Mouse (Mus musculus) heart, adult 9 months (tissue): ENCODE data around the gene Il2rg.

Source experiments
- DNase-seq, 2 experiments: peaks; one replicate each; pipeline ENCODE4 v3.0.0; 2022; ENCODE audit warnings: low spot score in 2 of 2

The Il2rg gene

DNA sequence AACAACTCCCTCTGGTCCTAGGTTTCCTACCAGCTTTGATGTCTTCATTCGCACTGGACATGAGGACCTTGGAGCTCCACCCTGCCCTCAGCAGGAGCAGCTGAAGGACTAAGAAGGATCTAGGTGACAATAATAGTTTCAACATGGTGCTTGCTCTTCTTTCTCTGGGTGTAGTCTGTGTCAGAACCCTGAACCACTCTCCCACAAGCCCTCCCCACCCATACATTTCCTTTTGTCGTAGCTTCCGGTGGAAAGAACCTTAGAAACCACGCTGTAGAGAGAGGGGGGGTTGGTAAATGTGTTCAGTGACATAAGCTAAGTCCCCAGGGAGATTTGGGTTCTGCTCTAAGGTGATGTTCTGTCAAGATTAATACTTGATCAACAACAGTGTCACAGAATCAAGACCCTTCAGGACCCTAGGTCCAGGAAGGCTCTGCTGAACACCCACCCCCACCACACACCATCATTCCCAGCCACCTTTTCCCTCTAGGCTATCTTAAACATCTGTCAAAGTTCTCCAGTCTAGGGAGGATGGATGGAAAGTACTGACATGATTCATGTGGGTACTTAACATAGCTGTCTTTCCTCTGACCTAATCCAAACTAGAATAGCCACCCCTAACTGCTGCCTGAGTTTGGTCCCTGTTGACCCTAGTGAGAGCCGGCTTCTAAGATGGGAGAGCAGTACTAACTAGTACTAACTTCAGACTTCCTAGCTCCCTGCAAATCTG is at the start of gene Il2rg:
TSS of gene Il2rg (minus strand) at position 231 of the 730 bp plus-strand sequence.
- peak in 1 of 2 experiments; percentile 37 for DNase-seq

DNA sequence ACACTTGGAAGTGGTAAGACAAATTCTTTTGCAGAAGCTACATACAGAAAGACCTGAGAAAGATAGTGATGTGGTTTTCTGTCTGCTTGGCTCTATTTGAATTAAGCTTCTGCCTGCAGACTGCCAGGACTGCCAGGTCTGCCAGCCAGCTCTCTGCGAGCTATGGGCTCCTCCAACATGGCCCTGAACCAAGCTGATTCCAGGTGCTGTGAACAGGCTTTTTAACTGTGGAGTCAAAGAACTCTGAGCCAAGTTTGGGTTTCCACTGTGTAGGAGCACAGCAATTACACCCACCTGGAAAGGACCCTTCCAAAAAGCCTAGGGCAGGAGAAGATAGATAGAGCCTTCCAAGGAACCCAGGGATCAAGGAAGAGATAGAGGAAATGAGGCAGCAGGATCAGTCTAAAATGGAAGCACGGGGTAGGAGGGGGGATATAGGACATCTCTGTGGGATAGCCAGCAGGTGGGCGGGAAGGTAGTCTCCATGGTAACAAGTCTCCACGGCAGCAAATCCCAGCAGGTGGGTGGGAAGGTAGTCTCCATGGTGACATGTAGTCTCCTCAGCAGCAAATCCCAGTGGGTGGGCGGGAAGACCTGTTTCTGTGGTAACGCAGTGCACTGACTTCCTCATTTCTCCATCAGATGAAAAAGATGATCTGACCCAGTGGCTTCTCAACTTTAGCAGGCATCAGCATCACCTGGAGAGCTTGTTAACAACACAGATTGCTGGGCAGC is 45.7 kb upstream of the Il2rg start:
- DNase-seq = no peak

DNA sequence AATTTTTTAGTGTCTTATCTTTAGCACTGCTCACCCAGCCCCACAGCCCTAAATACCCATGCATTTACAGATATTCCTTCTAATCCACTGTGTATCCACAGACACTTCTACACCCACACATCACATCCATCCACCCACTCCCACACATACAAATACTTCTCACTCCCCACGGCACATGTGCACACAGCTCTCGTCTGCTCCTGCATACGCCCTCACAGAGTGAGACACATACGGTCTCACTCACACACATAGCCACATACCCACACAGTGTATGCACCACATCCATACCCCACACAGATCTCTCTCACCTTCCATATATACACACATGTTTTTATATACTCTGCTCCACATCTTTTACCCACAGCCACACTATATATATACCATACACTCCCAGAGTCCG is 41.2 kb upstream of the Il2rg start:
- no peak for DNase-seq

DNA sequence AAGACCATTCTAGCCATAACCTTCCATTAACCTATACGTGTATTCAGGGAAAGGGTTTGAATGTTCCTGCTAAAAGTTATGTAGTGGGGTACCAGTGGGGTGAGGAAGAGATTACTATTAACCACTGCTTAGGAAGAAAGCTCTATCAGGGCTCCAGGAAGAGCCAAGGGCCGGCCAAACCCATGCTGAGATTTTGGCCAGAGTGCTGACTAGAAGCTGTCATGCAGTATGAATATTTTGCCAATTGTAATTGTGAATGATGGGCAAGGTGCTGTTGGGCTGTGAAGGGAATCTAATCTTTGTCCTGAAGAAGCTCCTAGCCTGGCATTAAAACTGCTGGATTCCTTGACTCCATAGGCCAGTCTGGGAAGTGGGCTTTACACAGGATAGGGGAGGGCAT is 36.6 kb upstream of the Il2rg start:
- DNase-seq = no peak

DNA sequence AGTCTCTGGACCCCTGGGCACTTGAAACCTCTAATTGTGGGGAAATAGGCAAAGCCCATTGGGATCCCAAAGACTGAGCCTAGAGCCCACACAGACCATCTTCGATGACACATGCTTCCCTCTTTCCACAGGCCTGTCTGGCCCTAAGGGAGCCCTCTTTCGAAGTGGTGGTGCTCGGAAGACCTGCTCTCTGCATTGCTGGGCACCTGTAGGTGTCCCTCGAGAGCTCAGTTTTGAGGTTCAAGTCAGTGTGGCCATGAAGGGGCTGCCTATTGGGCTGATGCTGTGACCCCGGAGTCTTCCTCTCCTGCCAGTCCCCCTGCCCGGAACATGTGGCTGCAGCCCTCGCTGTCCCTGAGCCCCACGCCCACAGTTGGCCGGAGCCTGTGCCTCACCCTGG is 33.6 kb upstream of the Il2rg start:
- DNase-seq = no peak

DNA sequence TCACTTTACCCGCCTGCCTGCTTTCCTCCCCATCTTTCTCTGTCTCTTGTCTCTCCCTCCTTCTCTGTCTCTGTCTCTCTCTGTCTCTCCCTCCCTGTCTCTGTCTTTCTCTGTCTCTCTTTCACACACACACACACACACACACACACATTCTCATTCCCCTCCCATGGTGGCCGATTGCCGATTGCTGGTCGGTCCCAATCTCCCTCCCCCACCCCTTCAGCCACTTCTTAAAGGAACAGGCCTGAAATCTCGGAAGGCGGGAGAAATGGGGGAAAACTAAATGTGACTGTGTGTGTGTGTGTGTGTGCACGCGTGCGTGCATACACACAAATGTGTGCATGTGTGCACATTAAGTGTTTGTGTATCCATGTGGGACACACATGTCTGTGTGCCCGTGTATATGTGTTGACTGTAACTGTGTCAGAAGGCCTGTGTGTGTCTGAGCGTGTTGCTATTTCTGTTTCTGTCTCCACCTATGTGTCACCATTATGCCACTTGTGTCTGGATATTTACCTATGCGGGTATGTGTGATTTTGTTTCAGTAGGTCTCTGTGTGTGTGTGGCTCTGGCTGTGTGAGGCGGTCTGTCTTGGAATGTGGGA is 32.5 kb upstream of the Il2rg start:
- DNase-seq = no peak

DNA sequence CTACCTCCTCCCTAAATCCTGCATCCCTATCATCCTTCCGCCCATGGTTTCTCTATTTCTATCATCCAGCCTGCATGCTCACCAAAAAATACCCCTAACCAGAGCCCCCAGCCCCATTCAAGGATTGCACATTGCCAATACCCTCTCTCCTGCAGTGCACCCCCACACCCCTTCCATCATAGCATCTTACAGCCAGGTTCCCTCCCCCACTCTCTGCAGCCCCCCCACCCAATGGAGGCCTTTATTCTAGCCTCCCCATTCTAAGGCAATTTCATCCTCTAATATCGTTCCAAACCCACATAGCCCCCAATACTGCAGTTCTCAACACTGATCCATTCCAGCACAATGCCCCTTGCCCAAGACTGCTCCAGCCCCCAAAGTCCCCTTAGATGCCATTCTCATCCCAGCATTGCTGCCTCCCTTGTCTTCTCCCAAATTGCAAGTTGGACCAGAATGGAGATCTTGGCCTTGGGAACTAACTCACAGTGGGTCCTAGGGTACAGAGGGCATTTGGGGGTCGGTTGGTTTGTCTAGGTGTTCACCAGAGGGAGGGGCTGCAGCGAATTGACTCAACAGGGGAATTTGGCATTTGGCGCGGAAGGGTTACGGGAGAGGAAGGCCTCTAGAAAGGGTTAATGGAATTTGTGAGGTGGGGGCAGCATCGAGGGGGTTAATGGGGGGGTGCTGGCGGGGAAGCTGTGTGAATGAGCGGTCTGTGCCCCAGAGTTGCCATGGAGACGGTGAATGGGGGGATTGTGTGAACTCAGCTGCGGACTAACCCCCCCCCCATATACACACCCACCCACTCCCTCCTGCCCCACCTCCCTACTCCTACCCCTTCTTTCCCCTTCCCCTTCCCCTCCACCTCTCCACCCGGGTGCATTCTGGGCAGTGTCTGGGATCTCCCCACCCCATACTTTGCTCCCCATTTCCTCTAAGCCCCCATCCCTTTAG is 31.7 kb upstream of the Il2rg start:
- DNase-seq = no peak

DNA sequence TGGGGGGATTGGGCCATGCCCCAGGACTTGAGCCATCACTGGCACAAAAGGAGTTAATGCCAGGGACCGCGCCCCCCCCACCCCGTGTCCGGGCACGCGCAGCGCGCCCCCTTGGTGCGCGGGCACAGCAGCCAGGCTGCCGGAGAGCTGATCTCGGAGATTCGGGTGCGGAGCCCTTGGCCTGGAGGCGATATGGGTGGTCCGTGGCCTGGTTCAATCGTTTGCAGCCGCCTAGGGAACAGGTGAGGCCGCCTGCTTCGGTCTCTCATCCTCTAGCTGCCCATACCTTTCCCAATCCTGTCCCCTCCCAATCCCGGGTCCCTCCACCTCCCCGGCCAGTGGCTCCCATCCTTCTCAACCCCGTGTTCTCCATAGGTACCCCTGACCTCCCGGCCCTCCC is 31.0 kb upstream of the Il2rg start, which contains the start of gene Nlgn3:
TSS of gene Nlgn3 (plus strand) at position 114 of the 400 bp plus-strand sequence.
- DNase-seq = no peak

DNA sequence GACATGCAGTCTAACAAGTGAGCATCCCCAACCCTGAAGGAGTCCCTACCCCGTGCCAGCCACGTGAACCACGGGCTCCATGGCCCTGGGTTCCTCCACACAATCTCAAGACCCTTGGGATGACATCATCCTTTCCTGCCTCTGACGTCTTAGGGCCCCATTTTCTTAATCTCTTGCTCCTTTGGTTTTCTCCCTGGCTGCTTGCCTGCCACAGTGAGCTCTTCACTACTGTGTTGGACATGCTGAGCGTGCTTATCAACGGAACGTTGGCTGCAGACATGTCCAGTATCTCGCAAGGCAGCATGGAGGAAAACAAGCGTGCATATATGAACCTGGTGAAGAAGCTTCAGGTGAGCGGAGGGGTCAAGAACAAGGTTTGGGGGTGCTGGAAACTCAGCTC is 22.1 kb upstream of the Il2rg start:
- no peak for DNase-seq

DNA sequence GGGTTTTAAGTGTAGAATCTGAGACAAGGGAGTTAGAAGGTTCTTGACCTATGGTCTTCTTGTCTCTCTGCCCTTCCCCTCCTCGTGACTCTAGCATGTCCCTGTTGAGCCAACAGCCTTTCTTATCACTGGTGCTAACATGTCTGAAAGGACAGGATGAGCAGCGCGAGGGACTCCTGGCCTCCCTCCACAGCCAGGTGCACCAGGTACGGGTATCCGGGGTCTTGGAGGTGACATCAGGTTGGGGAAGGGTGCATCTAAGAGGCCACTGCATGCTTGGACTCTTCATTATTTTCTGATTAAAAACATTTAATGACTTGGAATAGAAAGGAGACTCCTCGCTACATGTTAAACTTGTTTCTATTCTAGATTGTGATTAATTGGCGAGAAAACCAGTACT is 21.0 kb upstream of the Il2rg start:
- no peak for DNase-seq

DNA sequence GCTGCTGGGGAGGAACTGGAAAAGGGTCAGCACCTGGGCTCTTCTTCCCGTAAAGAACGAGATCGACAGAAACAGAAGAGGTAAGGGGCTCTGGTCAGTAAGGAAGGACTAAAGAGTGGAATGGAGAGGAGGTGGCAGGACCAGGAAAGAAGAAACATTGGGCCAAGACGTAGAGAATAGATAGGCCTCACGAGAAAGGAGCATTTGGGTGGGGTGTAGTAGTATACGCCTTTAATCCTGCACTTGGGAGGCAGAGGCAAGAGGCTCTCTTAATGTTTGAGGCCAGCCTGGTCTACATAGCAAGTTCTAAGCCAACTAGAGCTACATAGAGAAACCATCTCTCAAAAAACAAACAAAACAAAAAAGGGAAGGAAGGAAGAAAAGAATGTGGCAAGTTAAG is 20.4 kb upstream of the Il2rg start:
- DNase-seq = no peak

DNA sequence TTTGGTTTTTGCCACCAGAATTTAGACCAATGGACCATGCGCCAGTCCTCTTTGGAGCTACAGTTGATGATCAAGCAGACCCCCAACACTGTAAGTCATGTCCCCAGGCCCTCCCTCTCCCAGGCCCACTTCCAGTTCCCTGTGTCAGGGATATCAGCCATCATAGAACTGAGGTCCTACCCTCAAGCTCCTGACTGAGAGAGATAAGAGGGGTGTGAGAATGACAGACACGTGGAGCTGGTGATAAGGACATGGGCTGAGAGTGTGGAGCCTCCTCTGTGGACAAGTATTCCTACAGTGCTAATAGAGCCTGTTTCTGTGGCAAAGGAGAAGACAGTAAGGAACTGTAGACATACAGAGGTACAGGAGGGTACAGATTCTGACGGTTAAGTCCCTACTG is 19.5 kb upstream of the Il2rg start:
- no peak for DNase-seq

DNA sequence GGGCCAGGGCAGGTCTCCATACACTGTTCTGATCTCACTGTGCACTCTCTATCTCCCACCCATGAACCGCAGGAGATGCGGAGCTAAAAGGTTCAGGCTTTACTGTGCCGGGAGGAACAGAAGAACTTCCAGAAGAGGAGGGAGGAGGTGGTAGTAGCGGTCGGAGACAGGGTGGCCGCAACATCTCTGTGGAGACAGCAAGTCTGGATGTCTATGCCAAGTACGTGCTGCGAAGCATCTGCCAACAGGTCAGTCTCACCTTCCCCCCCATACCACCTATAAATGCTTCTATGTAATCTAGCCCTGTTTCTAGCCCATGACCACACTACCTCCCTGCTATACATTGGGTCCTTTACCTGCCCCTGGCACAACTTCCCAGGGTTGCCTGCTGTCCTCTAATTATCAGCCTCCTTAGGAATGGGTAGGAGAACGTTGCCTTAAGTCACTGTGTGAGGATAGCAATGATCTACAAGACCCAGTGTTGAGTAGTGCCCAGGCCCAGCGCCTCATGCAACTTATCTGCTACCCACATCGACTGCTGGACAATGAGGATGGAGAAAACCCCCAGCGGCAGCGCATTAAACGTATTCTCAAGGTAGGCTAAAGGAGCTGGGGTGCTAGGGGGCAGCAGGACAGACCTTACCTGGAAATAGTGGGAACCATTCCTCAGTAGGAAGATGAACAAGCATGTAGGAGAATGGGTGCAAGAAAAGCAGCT is 18.1 kb upstream of the Il2rg start:
- DNase-seq = no peak

DNA sequence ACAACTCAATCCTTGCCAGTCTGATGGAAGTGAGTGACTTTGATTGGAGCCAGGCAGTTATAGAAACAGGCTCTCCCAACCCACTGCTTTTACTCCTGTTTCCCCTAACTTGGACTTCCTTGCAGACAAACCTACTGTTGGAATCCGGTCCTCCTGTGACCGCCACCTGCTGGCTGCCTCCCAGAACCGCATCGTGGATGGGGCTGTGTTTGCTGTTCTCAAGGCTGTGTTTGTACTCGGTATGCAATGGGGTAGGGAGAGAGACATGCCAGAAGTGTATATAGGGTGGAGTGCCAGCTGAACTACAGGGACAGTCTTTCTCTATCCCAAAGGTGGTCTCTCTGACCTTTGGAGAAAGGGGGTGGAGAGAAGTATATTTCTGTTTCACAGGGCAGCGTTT is 17.5 kb upstream of the Il2rg start:
- DNase-seq = peak in 1 of 2 experiments; percentile 17

DNA sequence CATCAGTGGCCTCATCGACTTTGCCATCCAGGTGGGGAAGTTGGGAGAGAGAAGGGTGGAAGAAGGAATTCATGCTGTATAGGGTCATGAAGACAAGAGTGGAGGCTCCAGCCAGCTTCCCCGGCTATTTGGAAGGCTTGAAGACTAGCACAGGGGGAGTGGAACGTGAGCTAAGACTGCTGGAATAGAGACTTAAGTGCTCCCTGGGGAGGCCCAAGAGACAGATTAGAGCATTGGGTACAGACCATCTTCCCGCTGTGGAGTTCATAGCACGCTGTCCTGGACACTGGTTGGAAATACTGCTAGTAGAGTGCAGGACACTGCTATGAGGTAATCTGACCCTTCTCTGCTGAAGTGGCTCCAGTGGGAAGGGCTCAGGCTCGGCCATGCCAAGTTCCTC is 14.8 kb upstream of the Il2rg start:
- DNase-seq = no peak

DNA sequence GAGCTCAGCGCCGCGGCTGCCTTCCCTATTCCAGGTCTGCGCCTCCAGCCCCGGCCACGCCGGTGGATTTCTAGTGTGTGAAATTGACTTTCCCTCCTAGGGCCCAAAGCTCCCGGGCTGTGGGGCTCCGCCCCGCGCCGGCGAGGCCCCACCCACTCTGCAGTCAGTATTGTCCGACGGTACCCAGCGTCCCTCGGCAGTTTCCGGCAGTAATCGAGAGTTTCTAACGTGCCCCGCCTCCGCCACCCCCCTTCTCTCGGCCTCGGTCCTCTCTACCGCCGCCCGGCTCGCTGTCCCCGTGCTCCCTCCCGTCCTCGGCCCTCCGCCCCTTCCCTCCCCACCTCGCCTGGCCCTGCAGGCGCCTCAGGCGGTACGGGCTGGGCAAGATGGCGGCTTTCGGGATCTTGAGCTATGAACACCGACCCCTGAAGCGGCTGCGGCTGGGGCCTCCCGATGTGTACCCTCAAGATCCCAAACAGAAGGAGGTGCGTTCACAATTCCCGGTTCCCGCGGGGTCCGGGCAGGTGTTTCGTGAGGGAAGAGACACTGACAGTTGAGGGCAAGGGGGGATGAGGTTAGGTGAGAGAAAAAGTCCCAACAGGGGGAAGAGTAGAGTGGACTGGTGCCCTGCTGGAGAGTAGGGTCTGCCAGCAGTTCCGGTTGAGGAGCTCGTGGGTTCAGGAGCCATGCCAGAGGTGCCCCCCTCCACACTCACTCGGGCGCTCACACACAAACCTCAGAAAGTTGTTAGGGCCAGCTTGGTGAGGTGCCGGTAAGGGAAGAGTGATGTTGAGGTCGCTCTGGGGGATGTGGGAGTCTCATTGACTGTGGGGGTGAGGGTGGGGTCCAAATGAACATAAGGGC is 6.1 kb upstream of the Il2rg start, which contains the start of gene Med12:
TSS of gene Med12 (plus strand) at position 156 of the 864 bp plus-strand sequence.
- DNase-seq = peak; percentile 90 to 92

DNA sequence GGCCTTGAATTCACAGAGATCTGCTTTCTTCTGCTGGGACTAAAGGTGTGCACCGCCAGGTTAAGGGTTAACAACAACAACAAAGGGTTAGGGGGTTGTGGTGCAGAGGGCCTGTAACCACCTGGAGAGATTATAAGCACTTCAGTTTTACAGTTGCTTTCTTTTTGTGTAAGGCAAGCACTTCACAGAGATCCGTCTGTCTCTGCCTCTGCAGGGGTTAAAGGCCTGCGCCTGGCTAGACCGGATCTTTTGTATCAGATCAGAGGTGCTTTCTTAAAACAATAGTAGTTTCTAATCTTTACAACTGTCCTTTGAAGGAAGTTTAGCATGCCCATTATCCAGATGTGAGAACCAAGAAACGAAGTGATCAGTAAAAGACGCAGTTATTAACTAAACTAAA is 5.4 kb upstream of the Il2rg start:
- DNase-seq = no peak

DNA sequence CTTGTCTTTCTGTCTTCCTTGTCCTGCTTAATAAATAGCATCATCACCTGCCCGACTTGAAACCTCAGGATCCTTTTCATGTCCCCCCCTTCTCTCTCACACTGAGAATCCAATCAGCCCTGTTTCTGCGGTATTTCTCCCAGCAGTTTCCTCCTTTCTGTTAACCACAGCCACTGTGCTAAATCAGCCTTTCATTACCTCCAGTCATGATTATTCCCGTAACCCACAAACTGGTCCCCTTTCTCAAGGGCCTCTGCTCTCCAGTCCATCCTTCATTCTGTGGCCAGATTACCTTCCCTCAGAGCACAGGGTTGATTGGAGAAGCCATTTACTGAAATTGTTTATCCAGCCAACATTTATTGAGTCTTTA is 685 bp upstream of the Il2rg start, which contains the start of gene Gm20489:
TSS of gene Gm20489 (minus strand) at position 269 of the 370 bp plus-strand sequence.
- no peak for DNase-seq

DNA sequence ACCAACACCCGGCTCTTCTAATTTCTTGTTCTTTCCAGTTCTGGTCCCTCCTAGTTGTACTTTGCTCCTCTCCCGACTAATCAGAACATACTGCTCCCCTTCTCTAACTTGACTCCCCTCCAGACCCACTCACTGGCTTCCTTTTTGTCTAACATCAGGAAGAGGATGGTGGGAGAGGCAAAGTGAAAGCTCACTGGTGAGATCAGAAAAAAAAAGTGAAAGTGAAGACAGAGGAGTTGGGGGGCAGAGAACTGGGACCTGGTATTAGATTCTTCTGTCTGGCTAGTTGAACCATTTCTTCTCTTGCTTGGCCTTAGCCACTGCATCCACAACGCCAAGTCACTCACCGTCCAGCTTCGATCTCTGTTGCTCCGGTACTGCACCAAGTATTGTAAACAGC is 1.4 kb downstream of the Il2rg start:
- DNase-seq = no peak

DNA sequence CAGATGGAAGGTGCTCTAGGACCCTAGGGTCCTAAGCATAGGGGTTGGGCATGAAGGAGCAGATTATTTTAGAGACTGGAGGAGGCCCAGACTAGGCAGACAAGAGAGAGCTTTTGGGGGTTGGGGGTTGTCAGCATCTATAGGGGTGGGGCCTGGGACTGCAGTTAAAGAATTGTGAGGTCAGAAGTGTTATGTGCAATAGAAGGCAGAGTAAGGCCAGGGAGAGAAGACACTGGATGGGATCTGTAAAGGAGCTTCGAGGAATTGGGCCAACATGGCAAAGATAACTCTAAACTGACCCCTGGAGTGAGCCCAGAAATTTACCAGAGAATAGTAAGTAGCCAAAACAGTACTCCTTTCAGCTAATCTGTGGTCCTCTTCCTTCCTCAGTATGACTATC is 4.2 kb downstream of the Il2rg start, which contains the start of gene Gm614:
TSS of gene Gm614 (minus strand) at position 101 of the 400 bp plus-strand sequence.
- DNase-seq = no peak
